24 mouse cellular contexts compared by ENCODE assay signal in genomic region chr4:155058325-155058724, GRCm38 (mm10). TPM values are rescaled to one million over a fixed set of nuclear protein-coding genes. Genes with fewer than 3 reads are reported as not detected.
DNase-seq lines count a peak whose midpoint lies in the region; ATAC-seq lines count a peak whose summit lies in the region.
"Had no signal": no experiment of that assay in that cellular context is flagged by ENCODE, and none has a peak within 500 bp of the region (broad histone marks: within the 10 kb centered on the region; RNA-seq: fewer than 3 reads in every experiment).

No protein-coding gene starts in this region.

- ATAC-seq in lung, embryonic 16.5 days (ENCODE audit: low read depth) = peak; percentile 44; the same call in 1 of the 2 replicates
- peak; percentile 13; the same call in 1 of the 2 replicates for ATAC-seq in embryonic facial prominence, embryonic 14.5 days (ENCODE audit: low read depth)
- ATAC-seq in stomach, embryonic 16.5 days (ENCODE audit: insufficient read depth, low FRiP score) = peak; percentile 56
- ATAC-seq in heart, embryonic 11.5 days (replicated peaks; ENCODE audit: insufficient number of reproducible peaks, low FRiP score, low TSS enrichment) = no peak
- no peak for ATAC-seq in megakaryocyte, adult 5-6 weeks (ENCODE audit: poor library complexity, severe bottlenecking)
- ATAC-seq: intestine, embryonic 16.5 days had no signal

- H3K9ac ChIP-seq in lung, embryonic 16.5 days (ENCODE audit: low read length) = no peak overlapping the region
- H3K9ac ChIP-seq in embryonic facial prominence, embryonic 14.5 days (ENCODE audit: low read depth, low read length) = no peak overlapping the region
- peak overlapping the region; percentile 29; the same call in 1 of the 2 replicates for H3K9ac ChIP-seq in stomach, embryonic 16.5 days (ENCODE audit: low read length)
- H3K9ac ChIP-seq in heart, embryonic 11.5 days (ENCODE audit: low read depth, low read length) = no peak overlapping the region
- H3K9ac ChIP-seq: hindbrain, embryonic 15.5 days; liver, embryonic 15.5 days had no signal

- H3K4me1 ChIP-seq in lung, embryonic 16.5 days (replicated peaks; ENCODE audit: control insufficient read depth, insufficient read depth, low read length) = peaks cover 12% of the 10 kb centered on the region; the same call in 1 of the 2 replicates
- H3K4me1 ChIP-seq in embryonic facial prominence, embryonic 10.5 days = peaks cover 40% of the 10 kb centered on the region
- H3K4me1 ChIP-seq in embryonic facial prominence, embryonic 14.5 days (ENCODE audit: control insufficient read depth, insufficient read depth, low read length) = no peaks in the 10 kb centered on the region
- H3K4me1 ChIP-seq in stomach, embryonic 16.5 days (ENCODE audit: control insufficient read depth, insufficient read depth, low read length) = peaks cover 13% of the 10 kb centered on the region
- no peaks in the 10 kb centered on the region for H3K4me1 ChIP-seq in heart, embryonic 11.5 days (ENCODE audit: control insufficient read depth, insufficient read depth, low read length)
- H3K4me1 ChIP-seq: liver, embryonic 15.5 days had no signal

- H3K36me3 ChIP-seq in lung, embryonic 16.5 days (ENCODE audit: control insufficient read depth, insufficient read depth, low read length) = no peaks in the 10 kb centered on the region
- H3K36me3 ChIP-seq in embryonic facial prominence, embryonic 10.5 days (replicated peaks) = no peaks in the 10 kb centered on the region
- H3K36me3 ChIP-seq in embryonic facial prominence, embryonic 14.5 days (ENCODE audit: control insufficient read depth, insufficient read depth, low read length) = no peaks in the 10 kb centered on the region
- H3K36me3 ChIP-seq in stomach, embryonic 16.5 days (ENCODE audit: control insufficient read depth, insufficient read depth, low read length) = no peaks in the 10 kb centered on the region
- H3K36me3 ChIP-seq in heart, embryonic 11.5 days (ENCODE audit: control insufficient read depth, insufficient read depth, low read length) = no peaks in the 10 kb centered on the region
- H3K36me3 ChIP-seq: hindbrain, embryonic 15.5 days; liver, embryonic 15.5 days; neural tube, embryonic 13.5 days had no signal

- H3K27me3 ChIP-seq in lung, embryonic 16.5 days (ENCODE audit: control insufficient read depth, insufficient read depth, low read depth, low read length) = no peaks in the 10 kb centered on the region
- peaks cover 19% of the 10 kb centered on the region for H3K27me3 ChIP-seq in embryonic facial prominence, embryonic 10.5 days (replicated peaks; ENCODE audit: low read depth, poor library complexity, severe bottlenecking)
- H3K27me3 ChIP-seq in embryonic facial prominence, embryonic 14.5 days (replicated peaks; ENCODE audit: control insufficient read depth, insufficient read depth, low read length) = no peaks in the 10 kb centered on the region
- no peaks in the 10 kb centered on the region for H3K27me3 ChIP-seq in stomach, embryonic 16.5 days (ENCODE audit: control insufficient read depth, insufficient read depth, low read length)
- H3K27me3 ChIP-seq in heart, embryonic 11.5 days (ENCODE audit: control insufficient read depth, insufficient read depth, low read length) = peaks cover 11% of the 10 kb centered on the region; the same call in 1 of the 2 replicates
- H3K27me3 ChIP-seq: hindbrain, embryonic 15.5 days; neural tube, embryonic 13.5 days had no signal

- H3K4me2 ChIP-seq in lung, embryonic 16.5 days (ENCODE audit: low read depth, low read length) = no peak overlapping the region
- H3K4me2 ChIP-seq in embryonic facial prominence, embryonic 14.5 days (ENCODE audit: low read depth, low read length) = no peak overlapping the region
- peak overlapping the region; percentile 40 for H3K4me2 ChIP-seq in stomach, embryonic 16.5 days (ENCODE audit: low read depth, low read length)
- H3K4me2 ChIP-seq in heart, embryonic 11.5 days = no peak overlapping the region
- H3K4me2 ChIP-seq: hindbrain, embryonic 15.5 days; liver, embryonic 15.5 days; neural tube, embryonic 13.5 days had no signal

- no peaks in the 10 kb centered on the region for H3K9me3 ChIP-seq in lung, embryonic 16.5 days (ENCODE audit: control insufficient read depth, low read length)
- no peaks in the 10 kb centered on the region for H3K9me3 ChIP-seq in embryonic facial prominence, embryonic 10.5 days
- no peaks in the 10 kb centered on the region for H3K9me3 ChIP-seq in embryonic facial prominence, embryonic 14.5 days (ENCODE audit: control insufficient read depth, low read length)
- H3K9me3 ChIP-seq in stomach, embryonic 16.5 days (replicated peaks; ENCODE audit: control insufficient read depth, low read length) = no peaks in the 10 kb centered on the region
- no peaks in the 10 kb centered on the region for H3K9me3 ChIP-seq in heart, embryonic 11.5 days (replicated peaks; ENCODE audit: control insufficient read depth, low read length)
- H3K9me3 ChIP-seq: hindbrain, embryonic 15.5 days; liver, embryonic 15.5 days; neural tube, embryonic 13.5 days had no signal

- no peak overlapping the region for H3K27ac ChIP-seq in lung, embryonic 16.5 days (ENCODE audit: low read length)
- peak overlapping the region; percentile 54; the same call in 1 of the 2 replicates for H3K27ac ChIP-seq in embryonic facial prominence, embryonic 10.5 days (replicated peaks)
- H3K27ac ChIP-seq in embryonic facial prominence, embryonic 14.5 days (replicated peaks; ENCODE audit: low read depth, low read length) = no peak overlapping the region
- peak overlapping the region; percentile 87 for H3K27ac ChIP-seq in stomach, embryonic 16.5 days (ENCODE audit: low read length)
- H3K27ac ChIP-seq in heart, embryonic 11.5 days (ENCODE audit: low read depth, low read length) = no peak overlapping the region
- H3K27ac ChIP-seq: hindbrain, embryonic 15.5 days; left cerebral cortex, adult 2 months; liver, embryonic 15.5 days; neural tube, embryonic 13.5 days had no signal

- no peak for DNase-seq in lung, postnatal 14 days
- DNase-seq in embryonic facial prominence, embryonic 10.5 days (ENCODE audit: low spot score) = no peak
- peak; percentile 34 for DNase-seq in embryonic facial prominence, embryonic 14.5 days (ENCODE audit: low spot score)
- DNase-seq in layer of hippocampus, postnatal 14 days (ENCODE audit: low spot score in 2 of 2) = no peak
- DNase-seq: adrenal gland, postnatal 14 days; cerebellum, adult 2 months; cerebellum, postnatal 25 days; gastrocnemius, postnatal 25 days; heart, adult 18-20 months; kidney, postnatal 36 days; liver; lung, postnatal 10 days; midbrain, embryonic 14.5 days; retina, postnatal 1 day; thymus, postnatal 14 days had no signal

- WGBS in lung, embryonic 16.5 days = 32% methylated on average over 10 of the region's 10 CpGs
- WGBS in embryonic facial prominence, embryonic 10.5 days = 33% methylated on average over 10 of the region's 10 CpGs
- 33% methylated on average over 6 of the region's 10 CpGs for WGBS in embryonic facial prominence, embryonic 14.5 days
- WGBS in stomach, embryonic 16.5 days = 38% methylated on average over 10 of the region's 10 CpGs
- WGBS in heart, embryonic 11.5 days (ENCODE audit: insufficient replicate concordance) = 46% methylated on average over 10 of the region's 10 CpGs

- no peak overlapping the region for H3K4me3 ChIP-seq in lung, embryonic 16.5 days (ENCODE audit: low read length)
- 0 out of 2 replicates have a peak overlapping the region, but pooled peaks have one; percentile 5 for H3K4me3 ChIP-seq in embryonic facial prominence, embryonic 10.5 days
- no peak overlapping the region for H3K4me3 ChIP-seq in embryonic facial prominence, embryonic 14.5 days (ENCODE audit: low read depth, low read length)
- H3K4me3 ChIP-seq in stomach, embryonic 16.5 days (replicated peaks; ENCODE audit: low read length) = no peak overlapping the region
- H3K4me3 ChIP-seq in heart, embryonic 11.5 days (ENCODE audit: low read depth, low read length) = no peak overlapping the region
- H3K4me3 ChIP-seq: hindbrain, embryonic 15.5 days; left cerebral cortex, adult 2 months; liver, embryonic 15.5 days; neural tube, embryonic 13.5 days had no signal

RNA-seq across cellular contexts. Expression of gene Plch2, which starts 1.7 kb away (rescaled TPM):
- 11.4 and 14.9 TPM in 2 replicates for polyA plus RNA-seq in lung, embryonic 16.5 days (2015; fragmentation: Nextera tagmentation; extraction: Ambion mirVana)
- polyA plus RNA-seq in embryonic facial prominence, embryonic 10.5 days (2016; fragmentation: Nextera tagmentation; extraction: Ambion mirVana) = 2.0 and 3.5 TPM in 2 replicates
- 9.8 and 11.2 TPM in 2 replicates for polyA plus RNA-seq in embryonic facial prominence, embryonic 14.5 days (2014; fragmentation: Nextera tagmentation; extraction: Ambion mirVana)
- 27.4 and 30.4 TPM in 2 replicates for polyA plus RNA-seq in stomach, embryonic 16.5 days (2015; fragmentation: Nextera tagmentation; extraction: Ambion mirVana)
- total RNA-seq in layer of hippocampus, postnatal 14 days (2021) = 10 to 100 TPM; 90.9 to 97.9 TPM
- polyA plus RNA-seq in heart, embryonic 11.5 days (2014; fragmentation: Nextera tagmentation; extraction: Ambion mirVana) = 0.13 and 0.30 TPM in 2 replicates
- not detected in 2 replicates for total RNA-seq in megakaryocyte, adult 5-6 weeks (2015)
- not detected in 2 replicates for total RNA-seq in megakaryocyte, adult 5-6 weeks (2017)
- polyA plus RNA-seq: liver, embryonic 15.5 days had no signal

RNA-seq across cellular contexts. Expression of gene Pex10, which starts 8.5 kb away (rescaled TPM):
- 26.8 and 27.4 TPM in 2 replicates for polyA plus RNA-seq in lung, embryonic 16.5 days (2015; fragmentation: Nextera tagmentation; extraction: Ambion mirVana)
- 19.0 and 22.2 TPM in 2 replicates for polyA plus RNA-seq in embryonic facial prominence, embryonic 10.5 days (2016; fragmentation: Nextera tagmentation; extraction: Ambion mirVana)
- 5.8 and 7.3 TPM in 2 replicates for polyA plus RNA-seq in embryonic facial prominence, embryonic 14.5 days (2014; fragmentation: Nextera tagmentation; extraction: Ambion mirVana)
- 19.9 and 20.1 TPM in 2 replicates for polyA plus RNA-seq in stomach, embryonic 16.5 days (2015; fragmentation: Nextera tagmentation; extraction: Ambion mirVana)
- 10 to 100 TPM; 22.1 to 26.3 TPM for total RNA-seq in layer of hippocampus, postnatal 14 days (2021)
- 4.1 and 9.9 TPM in 2 replicates for polyA plus RNA-seq in heart, embryonic 11.5 days (2014; fragmentation: Nextera tagmentation; extraction: Ambion mirVana)
- 3.7 and 4.3 TPM in 2 replicates for total RNA-seq in megakaryocyte, adult 5-6 weeks (2015)
- 3.3 and 5.7 TPM in 2 replicates for total RNA-seq in megakaryocyte, adult 5-6 weeks (2017)

RNA-seq across cellular contexts. Expression of gene Rer1, which starts 27.9 kb away (rescaled TPM):
- 150 and 157 TPM in 2 replicates for polyA plus RNA-seq in lung, embryonic 16.5 days (2015; fragmentation: Nextera tagmentation; extraction: Ambion mirVana)
- polyA plus RNA-seq in embryonic facial prominence, embryonic 10.5 days (2016; fragmentation: Nextera tagmentation; extraction: Ambion mirVana) = 128 and 134 TPM in 2 replicates
- polyA plus RNA-seq in embryonic facial prominence, embryonic 14.5 days (2014; fragmentation: Nextera tagmentation; extraction: Ambion mirVana) = 180 and 187 TPM in 2 replicates
- 171 and 183 TPM in 2 replicates for polyA plus RNA-seq in stomach, embryonic 16.5 days (2015; fragmentation: Nextera tagmentation; extraction: Ambion mirVana)
- 10 to 100 TPM; 60.7 to 66.3 TPM for total RNA-seq in layer of hippocampus, postnatal 14 days (2021)
- 148 TPM in 2 replicates for polyA plus RNA-seq in heart, embryonic 11.5 days (2014; fragmentation: Nextera tagmentation; extraction: Ambion mirVana)
- total RNA-seq in megakaryocyte, adult 5-6 weeks (2015) = 133 and 141 TPM in 2 replicates
- 116 and 130 TPM in 2 replicates for total RNA-seq in megakaryocyte, adult 5-6 weeks (2017)

RNA-seq across cellular contexts. Expression of gene Morn1, which starts 28.1 kb away (rescaled TPM):
- polyA plus RNA-seq in lung, embryonic 16.5 days (2015; fragmentation: Nextera tagmentation; extraction: Ambion mirVana) = 6.3 and 6.9 TPM in 2 replicates
- polyA plus RNA-seq in embryonic facial prominence, embryonic 10.5 days (2016; fragmentation: Nextera tagmentation; extraction: Ambion mirVana) = 4.3 and 5.4 TPM in 2 replicates
- polyA plus RNA-seq in embryonic facial prominence, embryonic 14.5 days (2014; fragmentation: Nextera tagmentation; extraction: Ambion mirVana) = 3.9 and 4.7 TPM in 2 replicates
- polyA plus RNA-seq in stomach, embryonic 16.5 days (2015; fragmentation: Nextera tagmentation; extraction: Ambion mirVana) = 4.8 and 6.1 TPM in 2 replicates
- 10 to 100 TPM; 13.5 to 14.1 TPM for total RNA-seq in layer of hippocampus, postnatal 14 days (2021)
- polyA plus RNA-seq in heart, embryonic 11.5 days (2014; fragmentation: Nextera tagmentation; extraction: Ambion mirVana) = 2.5 and 2.9 TPM in 2 replicates
- total RNA-seq in megakaryocyte, adult 5-6 weeks (2015) = 0.71 TPM in 1 of 2 replicates, not detected in the other
- 0.95 and 1.1 TPM in 2 replicates for total RNA-seq in megakaryocyte, adult 5-6 weeks (2017)

Comparison
In these comparisons a context has a peak if more than half of its experiments do, and no peak if none do; other contexts are left out.
1. H3K27ac ChIP-seq: peak in embryonic facial prominence, embryonic 10.5 days (single experiment) and stomach, embryonic 16.5 days (single experiment); none in lung, embryonic 16.5 days (single experiment), embryonic facial prominence, embryonic 14.5 days (single experiment) and heart, embryonic 11.5 days (single experiment).
2. ATAC-seq: peak in lung, embryonic 16.5 days (single experiment), embryonic facial prominence, embryonic 14.5 days (single experiment) and stomach, embryonic 16.5 days (single experiment); none in heart, embryonic 11.5 days (single experiment) and megakaryocyte, adult 5-6 weeks (single experiment).